Mouse (Mus musculus): Measurements from ENCODE around the gene Pnkd. TPM values are rescaled to one million over a fixed set of nuclear protein-coding genes. Genes with fewer than 3 reads are reported as not detected.

Gene Pnkd
- polyA plus RNA-seq, 1 experiment: 62.6 TPM

- TF ChIP-seq POLR2A (IDR thresholded peaks at IDR 0.05; ENCODE audit: low read depth, low read length) (peak; percentile 43), CTCF (IDR thresholded peaks at IDR 0.05; ENCODE audit: extremely low read depth, insufficient read length, insufficient replicate concordance, low read depth, low read length) (no peak)
Observed at GRCm38 (mm10) chr1:74295456-74296171, 10.9 kb downstream of the Pnkd start.

GRCm38 (mm10) chr1:74296477-74296876, 11.7 kb downstream of the Pnkd start:
- 15% methylated on average over 6 of the region's 6 CpGs for WGBS
- H3K4me3 ChIP-seq (ENCODE audit: low read depth, low read length): peak overlapping the region; percentile 47

More at GRCm38 (mm10) chr1:74295456-74296171, 10.9 kb downstream of the Pnkd start:
- WGBS: 5% methylated on average over 9 of the region's 9 CpGs
- H3K36me3 ChIP-seq (ENCODE audit: control insufficient read depth, insufficient read depth, low read length): peaks cover 38% of the 10 kb centered on the region
- H3K4me1 ChIP-seq (ENCODE audit: control insufficient read depth, insufficient read depth, insufficient read length, low read length): peaks cover 53% of the 10 kb centered on the region
- H3K4me3 ChIP-seq (ENCODE audit: low read depth, low read length): peak overlapping the region; percentile 47
- peak overlapping the region; percentile 98 for H3K27ac ChIP-seq (ENCODE audit: insufficient read depth, low read depth, low read length)
- no peaks in the 10 kb centered on the region for H3K27me3 ChIP-seq (ENCODE audit: control insufficient read depth, insufficient read depth, low read length)

GRCm38 (mm10) chr1:74297269-74297668, 12.5 kb downstream of the Pnkd start:
- peaks cover 68% of the 10 kb centered on the region for H3K4me1 ChIP-seq (ENCODE audit: control insufficient read depth, insufficient read depth, insufficient read length, low read length)
- H3K36me3 ChIP-seq (ENCODE audit: control insufficient read depth, insufficient read depth, low read length): peaks cover 24% of the 10 kb centered on the region
- 35% methylated on average over 3 of the region's 3 CpGs for WGBS
- H3K4me3 ChIP-seq (ENCODE audit: low read depth, low read length): peak overlapping the region; percentile 1; the same call in 1 of the 2 replicates
- H3K27ac ChIP-seq (ENCODE audit: insufficient read depth, low read depth, low read length): peak overlapping the region; percentile 98
- TF ChIP-seq CTCF (IDR thresholded peaks at IDR 0.05; ENCODE audit: extremely low read depth, insufficient read length, insufficient replicate concordance, low read depth, low read length) (no peak), POLR2A (IDR thresholded peaks at IDR 0.05; ENCODE audit: low read depth, low read length) (no peak)
- H3K27me3 ChIP-seq (ENCODE audit: control insufficient read depth, insufficient read depth, low read length): no peaks in the 10 kb centered on the region

More at GRCm38 (mm10) chr1:74296477-74296876, 11.7 kb downstream of the Pnkd start:
- Histone ChIP-seq H3K4me1 (ENCODE audit: control insufficient read depth, insufficient read depth, insufficient read length, low read length) (peaks cover 61% of the 10 kb centered on the region), H3K27me3 (ENCODE audit: control insufficient read depth, insufficient read depth, low read length) (no peaks in the 10 kb centered on the region), H3K27ac (ENCODE audit: insufficient read depth, low read depth, low read length) (peak overlapping the region; percentile 98), H3K36me3 (ENCODE audit: control insufficient read depth, insufficient read depth, low read length) (peaks cover 30% of the 10 kb centered on the region)
- TF ChIP-seq POLR2A (IDR thresholded peaks at IDR 0.05; ENCODE audit: low read depth, low read length) (no peak), CTCF (IDR thresholded peaks at IDR 0.05; ENCODE audit: extremely low read depth, insufficient read length, insufficient replicate concordance, low read depth, low read length) (no peak)

- peaks cover 69% of the 10 kb centered on the region for H3K4me1 ChIP-seq (ENCODE audit: control insufficient read depth, insufficient read depth, insufficient read length, low read length)
- 44% methylated on average over 5 of the region's 5 CpGs for WGBS
Observed at GRCm38 (mm10) chr1:74298157-74298750, 13.5 kb downstream of the Pnkd start.

GRCm38 (mm10) chr1:74298996-74299395, 14.3 kb downstream of the Pnkd start:
- H3K4me1 ChIP-seq (ENCODE audit: control insufficient read depth, insufficient read depth, insufficient read length, low read length): peaks cover 69% of the 10 kb centered on the region
- H3K36me3 ChIP-seq (ENCODE audit: control insufficient read depth, insufficient read depth, low read length): peaks cover 9% of the 10 kb centered on the region
- no peak for TF ChIP-seq CTCF (IDR thresholded peaks at IDR 0.05; ENCODE audit: extremely low read depth, insufficient read length, insufficient replicate concordance, low read depth, low read length)
- TF ChIP-seq POLR2A (IDR thresholded peaks at IDR 0.05; ENCODE audit: low read depth, low read length): no peak
- H3K27me3 ChIP-seq (ENCODE audit: control insufficient read depth, insufficient read depth, low read length): no peaks in the 10 kb centered on the region
- H3K4me3 ChIP-seq (ENCODE audit: low read depth, low read length): peak overlapping the region; percentile 34
- H3K27ac ChIP-seq (ENCODE audit: insufficient read depth, low read depth, low read length): peak overlapping the region; percentile 98
- 14% methylated on average over 5 of the region's 5 CpGs for WGBS

More at GRCm38 (mm10) chr1:74298157-74298750, 13.5 kb downstream of the Pnkd start:
- H3K4me3 ChIP-seq (ENCODE audit: low read depth, low read length): peak overlapping the region; percentile 34
- H3K36me3 ChIP-seq (ENCODE audit: control insufficient read depth, insufficient read depth, low read length): peaks cover 15% of the 10 kb centered on the region
- H3K27me3 ChIP-seq (ENCODE audit: control insufficient read depth, insufficient read depth, low read length): no peaks in the 10 kb centered on the region
- H3K27ac ChIP-seq (ENCODE audit: insufficient read depth, low read depth, low read length): peak overlapping the region; percentile 98
- TF ChIP-seq POLR2A (IDR thresholded peaks at IDR 0.05; ENCODE audit: low read depth, low read length) (no peak), CTCF (IDR thresholded peaks at IDR 0.05; ENCODE audit: extremely low read depth, insufficient read length, insufficient replicate concordance, low read depth, low read length) (no peak)

- Histone ChIP-seq H3K27ac (ENCODE audit: insufficient read depth, low read depth, low read length) (peak overlapping the region; percentile 98), H3K4me3 (ENCODE audit: low read depth, low read length) (no peak overlapping the region; the same call in 1 of the 2 replicates), H3K36me3 (ENCODE audit: control insufficient read depth, insufficient read depth, low read length) (no peaks in the 10 kb centered on the region), H3K4me1 (ENCODE audit: control insufficient read depth, insufficient read depth, insufficient read length, low read length) (peaks cover 56% of the 10 kb centered on the region), H3K27me3 (ENCODE audit: control insufficient read depth, insufficient read depth, low read length) (no peaks in the 10 kb centered on the region)
- TF ChIP-seq CTCF (IDR thresholded peaks at IDR 0.05; ENCODE audit: extremely low read depth, insufficient read length, insufficient replicate concordance, low read depth, low read length) (no peak), POLR2A (IDR thresholded peaks at IDR 0.05; ENCODE audit: low read depth, low read length) (no peak)
- 40% methylated on average over 6 of the region's 6 CpGs for WGBS
Observed at GRCm38 (mm10) chr1:74300347-74301110, 15.8 kb downstream of the Pnkd start.

All from small intestine, adult 2 months (tissue).